Mouse (Mus musculus): ENCODE results near the gene Stfa2. TPM values are rescaled to one million over a fixed set of nuclear protein-coding genes. Genes with fewer than 3 reads are reported as not detected.
"Not testable (repeated sequence)": the region's sequence is repeated elsewhere in the genome, so short reads cannot be mapped to it uniquely, and the experiment has no call there.

Gene Stfa2
- polyA plus RNA-seq (2016; fragmentation: Nextera tagmentation; extraction: Ambion mirVana), result 0.87 TPM in 1 of 2 replicates, not detected in the other

DNA sequence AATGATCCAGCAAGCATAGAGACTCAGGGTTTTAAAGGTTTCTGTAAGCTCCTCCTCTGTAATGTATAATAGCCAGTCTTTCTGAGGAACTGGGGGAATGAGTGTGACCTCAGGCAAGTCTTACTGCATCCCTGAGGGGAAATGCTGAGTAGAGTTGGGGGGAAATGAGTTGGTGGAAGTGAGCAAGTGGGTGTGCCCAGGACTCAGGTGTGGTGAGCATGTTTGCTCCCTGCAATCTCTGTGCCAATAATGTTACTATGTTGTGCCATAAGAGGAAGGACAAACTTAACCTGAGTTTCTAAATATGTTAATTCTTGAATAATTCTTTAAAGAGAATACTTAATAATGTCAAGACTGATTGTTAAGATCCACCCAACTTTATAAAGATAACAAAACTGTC lies at the start of gene Stfa2:
Stfa2 (minus strand) TSS at position 101 of the 400 bp plus-strand sequence.
- Histone ChIP-seq H3K4me2 (replicated peaks) (no peak within 1 kb of the TSS), H3K27ac (no peak within 1 kb of the TSS), H3K9ac (no peak within 1 kb of the TSS), H3K36me3 (no peaks in the 10 kb centered on the region), H3K4me3 (no peak within 1 kb of the TSS), H3K4me1 (no peaks in the 10 kb centered on the region), H3K27me3 (no peaks in the 10 kb centered on the region), H3K9me3 (replicated peaks) (no peaks in the 10 kb centered on the region)
- ATAC-seq (ENCODE audit: low FRiP score), result no peak

DNA sequence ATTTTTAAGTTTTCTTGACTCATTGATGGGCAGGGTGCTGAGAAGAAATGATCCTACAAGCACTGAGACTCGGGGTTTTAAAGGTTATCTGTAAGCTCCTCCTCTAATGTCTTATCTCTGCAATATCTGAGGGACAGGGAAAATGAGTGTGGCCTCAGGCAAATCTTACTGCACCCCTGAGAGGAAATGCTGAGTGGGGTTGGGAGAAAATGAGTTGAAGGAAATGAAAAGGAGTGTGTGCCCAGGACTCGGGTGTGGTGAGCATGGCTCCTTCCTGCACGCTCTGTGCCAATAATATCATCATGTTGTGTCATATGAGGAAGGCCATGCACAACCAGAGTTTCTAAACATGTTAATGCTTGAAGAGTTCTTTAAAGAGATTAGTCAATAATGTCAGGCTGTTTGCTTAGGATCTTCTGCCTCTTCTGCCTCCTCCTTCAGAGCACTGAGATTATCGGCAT lies 47.1 kb upstream of the Stfa2 start, which contains the start of gene Stfa3:
Stfa3 (minus strand) TSS at position 51 of the 461 bp plus-strand sequence.
- Histone ChIP-seq H3K9me3 (replicated peaks) (no peaks in the 10 kb centered on the region), H3K27ac (no peak within 1 kb of the TSS), H3K36me3 (no peaks in the 10 kb centered on the region), H3K4me1 (no peaks in the 10 kb centered on the region), H3K4me2 (replicated peaks) (no peak within 1 kb of the TSS), H3K4me3 (no peak within 1 kb of the TSS), H3K9ac (no peak within 1 kb of the TSS), H3K27me3 (no peaks in the 10 kb centered on the region)
- 87% methylated on average over 4 of the region's 4 CpGs for WGBS
- no peak for ATAC-seq (ENCODE audit: low FRiP score)

DNA sequence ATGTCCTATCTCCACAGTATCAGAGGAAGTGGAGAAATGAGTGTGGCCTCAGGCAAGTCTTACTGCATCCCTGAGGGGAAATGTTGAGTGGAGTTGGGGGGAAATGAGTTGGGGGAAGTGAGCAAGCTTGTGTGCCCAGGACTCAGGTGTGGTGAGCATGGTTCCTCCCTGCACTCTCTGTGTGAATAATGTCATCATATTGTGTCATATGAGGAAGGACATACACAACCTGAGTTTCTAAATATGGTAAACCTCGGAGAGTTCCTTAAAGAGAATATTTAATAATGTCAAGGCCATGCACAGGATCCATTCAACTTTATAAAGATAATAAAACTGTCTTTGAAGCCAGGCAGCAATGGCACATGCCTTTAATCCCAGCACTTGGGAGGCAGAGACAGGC lies 12.7 kb upstream of the Stfa2 start:
- not testable (repeated sequence) for ATAC-seq (ENCODE audit: low FRiP score); H3K36me3 ChIP-seq; H3K9ac ChIP-seq; H3K4me1 ChIP-seq; H3K9me3 ChIP-seq (replicated peaks); H3K4me2 ChIP-seq (replicated peaks); H3K4me3 ChIP-seq; H3K27ac ChIP-seq; H3K27me3 ChIP-seq
- 83% methylated on average over 1 of the region's 1 CpGs for WGBS

DNA sequence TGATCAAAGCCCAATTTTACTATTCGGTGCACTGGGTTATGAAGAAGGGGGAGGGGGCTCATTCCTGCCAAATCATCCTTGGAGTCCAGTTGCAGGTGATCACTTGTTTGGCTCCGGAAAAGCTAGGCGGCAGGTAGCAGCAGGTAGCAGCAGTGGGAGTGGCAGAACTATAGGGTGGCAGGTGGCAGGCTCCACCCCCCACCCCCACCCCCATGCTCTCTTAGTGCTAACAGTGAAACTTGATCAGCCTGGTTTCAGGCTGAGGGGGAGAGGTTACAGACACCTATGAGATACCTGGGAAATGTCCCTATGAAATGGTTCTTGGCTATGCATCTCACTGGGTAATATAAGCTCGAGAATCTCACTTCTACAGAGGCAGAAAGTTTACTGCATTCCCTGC lies 19.2 kb downstream of the Stfa2 start:
- H3K27me3 ChIP-seq, result no peaks in the 10 kb centered on the region
- no peak overlapping the region for H3K9ac ChIP-seq
- no peak overlapping the region for H3K4me2 ChIP-seq (replicated peaks)
- no peaks in the 10 kb centered on the region for H3K4me1 ChIP-seq
- no peak for ATAC-seq (ENCODE audit: low FRiP score)
- no peaks in the 10 kb centered on the region for H3K9me3 ChIP-seq (replicated peaks)
- no peak overlapping the region for H3K4me3 ChIP-seq
- no peaks in the 10 kb centered on the region for H3K36me3 ChIP-seq
- no peak overlapping the region for H3K27ac ChIP-seq
- 25% methylated on average over 4 of the region's 4 CpGs for WGBS

DNA sequence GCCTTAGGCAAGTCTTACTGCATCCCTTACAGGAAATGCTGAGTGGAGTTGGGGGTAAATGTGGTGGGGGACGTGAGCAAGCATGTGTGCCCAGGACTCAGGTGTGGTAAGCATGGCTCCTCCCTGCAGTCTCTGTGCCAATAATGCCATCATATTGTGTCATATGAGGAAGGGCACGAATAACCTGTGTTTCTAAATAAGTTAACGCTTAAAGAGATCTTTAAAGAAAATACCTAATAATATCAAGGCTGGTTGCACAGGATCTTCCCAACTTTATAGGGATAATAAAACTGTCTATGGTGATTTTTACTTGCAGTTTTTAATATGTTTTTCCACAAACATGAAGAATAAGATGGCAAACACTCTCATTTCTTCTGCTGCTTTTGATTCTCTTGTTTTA lies 40.6 kb downstream of the Stfa2 start, which contains the start of gene BC100530:
BC100530 (minus strand) TSS at position 101 of the 400 bp plus-strand sequence.
- 86% methylated on average over 3 of the region's 3 CpGs for WGBS
- H3K4me1 ChIP-seq; H3K27me3 ChIP-seq; H3K27ac ChIP-seq; H3K36me3 ChIP-seq; H3K4me3 ChIP-seq; ATAC-seq (ENCODE audit: low FRiP score); H3K9me3 ChIP-seq (replicated peaks); H3K9ac ChIP-seq; H3K4me2 ChIP-seq (replicated peaks): not testable (repeated sequence)

Other genes starting within 250 kb of the Stfa2 start
- 2.7 and 3.3 TPM in 2 replicates for gene Gm5483, start 224.2 kb downstream of the Stfa2 start, polyA plus RNA-seq (2016; fragmentation: Nextera tagmentation; extraction: Ambion mirVana)
- not detected in 2 replicates for gene Gm5416, start 198.1 kb downstream of the Stfa2 start, polyA plus RNA-seq (2016; fragmentation: Nextera tagmentation; extraction: Ambion mirVana)
- gene 2010005H15Rik, start 187.0 kb downstream of the Stfa2 start, polyA plus RNA-seq (2016; fragmentation: Nextera tagmentation; extraction: Ambion mirVana), result not detected in 2 replicates
- gene Stfa1, start 131.5 kb downstream of the Stfa2 start, polyA plus RNA-seq (2016; fragmentation: Nextera tagmentation; extraction: Ambion mirVana), result 3.1 and 5.1 TPM in 2 replicates
- gene BC117090, start 74.1 kb downstream of the Stfa2 start, polyA plus RNA-seq (2016; fragmentation: Nextera tagmentation; extraction: Ambion mirVana), result not detected in 2 replicates
- gene BC100530, start 40.7 kb downstream of the Stfa2 start, polyA plus RNA-seq (2016; fragmentation: Nextera tagmentation; extraction: Ambion mirVana), result 5.0 and 6.4 TPM in 2 replicates
- 0.62 TPM in 1 of 2 replicates, not detected in the other for gene Stfa3, start 46.9 kb upstream of the Stfa2 start, polyA plus RNA-seq (2016; fragmentation: Nextera tagmentation; extraction: Ambion mirVana)
- 0.06 and 0.07 TPM in 2 replicates for gene Casr, start 153.7 kb upstream of the Stfa2 start, polyA plus RNA-seq (2016; fragmentation: Nextera tagmentation; extraction: Ambion mirVana)